29 mouse cellular contexts compared by ENCODE assay signal in the genomic region with DNA sequence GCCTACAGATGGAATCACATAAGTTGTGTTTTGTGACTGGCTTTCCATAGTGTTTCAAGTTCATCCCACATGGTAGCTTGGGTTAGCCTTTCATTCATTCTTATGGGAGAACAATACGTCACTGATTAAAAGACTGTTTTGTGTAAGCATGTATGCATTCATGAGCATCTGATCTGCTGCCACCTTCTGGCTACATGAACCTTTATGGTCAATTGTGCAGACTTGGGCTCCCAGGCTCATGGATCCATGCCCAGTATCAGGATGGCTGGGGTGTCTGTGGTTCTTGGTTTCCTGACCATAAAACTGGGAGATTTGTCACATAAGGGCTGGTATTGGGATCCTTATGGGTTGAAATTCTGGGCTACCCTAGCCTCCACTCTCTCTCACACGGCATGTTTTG.
DNase-seq lines count a peak whose midpoint lies in the region; ATAC-seq and TF ChIP-seq lines count a peak whose summit lies in the region.
"Had no signal": no experiment of that assay in that cellular context is flagged by ENCODE, and none has a peak within 500 bp of the region (broad histone marks: within the 10 kb centered on the region; RNA-seq: fewer than 3 reads in every experiment).

No protein-coding gene starts in this region.

- no peaks in the 10 kb centered on the region for H3K36me3 ChIP-seq in forebrain, postnatal 0 days (ENCODE audit: insufficient read depth)
- no peaks in the 10 kb centered on the region for H3K36me3 ChIP-seq in forebrain, embryonic 15.5 days
- H3K36me3 ChIP-seq in kidney, postnatal 0 days (ENCODE audit: insufficient read depth, low read length), result no peaks in the 10 kb centered on the region
- H3K36me3 ChIP-seq in kidney, embryonic 15.5 days, result no peaks in the 10 kb centered on the region
- no peaks in the 10 kb centered on the region for H3K36me3 ChIP-seq in midbrain, postnatal 0 days (ENCODE audit: insufficient read depth, low read length)
- no peaks in the 10 kb centered on the region for H3K36me3 ChIP-seq in midbrain, embryonic 16.5 days (ENCODE audit: control insufficient read depth, insufficient read depth, low read length)
- no peaks in the 10 kb centered on the region for H3K36me3 ChIP-seq in stomach, postnatal 0 days (ENCODE audit: control insufficient read depth, insufficient read depth, low read length)
- H3K36me3 ChIP-seq: embryonic facial prominence, embryonic 15.5 days; lung, embryonic 15.5 days; midbrain, embryonic 12.5 days; neural tube, embryonic 15.5 days had no signal

- H3K27ac ChIP-seq in forebrain, postnatal 0 days (ENCODE audit: low read depth, low read length), result no peak overlapping the region
- H3K27ac ChIP-seq in forebrain, embryonic 15.5 days (replicated peaks), result no peak overlapping the region
- no peak overlapping the region for H3K27ac ChIP-seq in kidney, postnatal 0 days
- H3K27ac ChIP-seq in kidney, embryonic 15.5 days, result no peak overlapping the region
- H3K27ac ChIP-seq in midbrain, postnatal 0 days (ENCODE audit: low read depth, low read length), result no peak overlapping the region
- H3K27ac ChIP-seq in midbrain, embryonic 16.5 days (ENCODE audit: low read length), result no peak overlapping the region
- H3K27ac ChIP-seq in stomach, postnatal 0 days (replicated peaks), result no peak overlapping the region
- H3K27ac ChIP-seq: embryonic facial prominence, embryonic 10.5 days; embryonic facial prominence, embryonic 15.5 days; forebrain, embryonic 12.5 days; liver, embryonic 14.5 days; lung, embryonic 15.5 days; midbrain, embryonic 12.5 days; neural tube, embryonic 15.5 days had no signal

- no peak overlapping the region for H3K4me2 ChIP-seq in forebrain, postnatal 0 days (ENCODE audit: low read depth)
- H3K4me2 ChIP-seq in forebrain, embryonic 15.5 days (replicated peaks), result no peak overlapping the region
- no peak overlapping the region for H3K4me2 ChIP-seq in kidney, postnatal 0 days (ENCODE audit: low read length)
- H3K4me2 ChIP-seq in kidney, embryonic 15.5 days, result no peak overlapping the region
- H3K4me2 ChIP-seq in midbrain, postnatal 0 days (ENCODE audit: low read depth, low read length, poor library complexity, severe bottlenecking), result no peak overlapping the region
- H3K4me2 ChIP-seq in midbrain, embryonic 16.5 days (ENCODE audit: low read length), result no peak overlapping the region
- no peak overlapping the region for H3K4me2 ChIP-seq in stomach, postnatal 0 days (replicated peaks; ENCODE audit: low read depth)
- H3K4me2 ChIP-seq: embryonic facial prominence, embryonic 15.5 days; forebrain, embryonic 12.5 days; heart, embryonic 11.5 days; lung, embryonic 15.5 days; midbrain, embryonic 12.5 days; neural tube, embryonic 15.5 days had no signal

- ATAC-seq in forebrain, postnatal 0 days, result no peak
- no peak for ATAC-seq in forebrain, embryonic 15.5 days (replicated peaks)
- ATAC-seq in kidney, postnatal 0 days (replicated peaks; ENCODE audit: low FRiP score, low read depth), result no peak
- no peak for ATAC-seq in kidney, embryonic 15.5 days (replicated peaks; ENCODE audit: low FRiP score)
- no peak for ATAC-seq in midbrain, postnatal 0 days (ENCODE audit: low FRiP score)
- ATAC-seq in midbrain, embryonic 16.5 days, result no peak
- no peak for ATAC-seq in stomach, postnatal 0 days (ENCODE audit: low FRiP score, low TSS enrichment)
- ATAC-seq: CD4-positive, CD25-positive, alpha-beta regulatory T cell, adult 4 months; hindbrain, embryonic 16.5 days had no signal

- no peaks in the 10 kb centered on the region for H3K9me3 ChIP-seq in forebrain, postnatal 0 days (ENCODE audit: low read length)
- no peaks in the 10 kb centered on the region for H3K9me3 ChIP-seq in forebrain, embryonic 15.5 days
- no peaks in the 10 kb centered on the region for H3K9me3 ChIP-seq in kidney, postnatal 0 days (replicated peaks; ENCODE audit: low read length)
- no peaks in the 10 kb centered on the region; the same call in 1 of the 2 replicates for H3K9me3 ChIP-seq in kidney, embryonic 15.5 days (replicated peaks)
- no peaks in the 10 kb centered on the region for H3K9me3 ChIP-seq in midbrain, postnatal 0 days (ENCODE audit: low read length)
- no peaks in the 10 kb centered on the region for H3K9me3 ChIP-seq in midbrain, embryonic 16.5 days (replicated peaks; ENCODE audit: control insufficient read depth, low read length, poor library complexity, severe bottlenecking)
- no peaks in the 10 kb centered on the region for H3K9me3 ChIP-seq in stomach, postnatal 0 days (ENCODE audit: control insufficient read depth, low read length)
- H3K9me3 ChIP-seq: embryonic facial prominence, embryonic 15.5 days; lung, embryonic 15.5 days; midbrain, embryonic 12.5 days; neural tube, embryonic 15.5 days had no signal

- no peaks in the 10 kb centered on the region for H3K27me3 ChIP-seq in forebrain, postnatal 0 days (ENCODE audit: insufficient read depth, low read length)
- H3K27me3 ChIP-seq in forebrain, embryonic 15.5 days, result no peaks in the 10 kb centered on the region
- no peaks in the 10 kb centered on the region for H3K27me3 ChIP-seq in kidney, postnatal 0 days (ENCODE audit: insufficient read depth, low read length)
- H3K27me3 ChIP-seq in kidney, embryonic 15.5 days, result no peaks in the 10 kb centered on the region
- no peaks in the 10 kb centered on the region for H3K27me3 ChIP-seq in midbrain, postnatal 0 days (ENCODE audit: insufficient read depth, low read length)
- H3K27me3 ChIP-seq in midbrain, embryonic 16.5 days (ENCODE audit: control insufficient read depth, insufficient read depth, low read depth, low read length), result no peaks in the 10 kb centered on the region
- no peaks in the 10 kb centered on the region for H3K27me3 ChIP-seq in stomach, postnatal 0 days (ENCODE audit: control insufficient read depth, insufficient read depth, low read length)
- H3K27me3 ChIP-seq: embryonic facial prominence, embryonic 15.5 days; forebrain, embryonic 12.5 days; lung, embryonic 15.5 days; megakaryocyte, embryonic 14.5 days; midbrain, embryonic 12.5 days; neural tube, embryonic 15.5 days had no signal

- H3K4me1 ChIP-seq in forebrain, postnatal 0 days (ENCODE audit: insufficient read depth), result no peaks in the 10 kb centered on the region
- no peaks in the 10 kb centered on the region for H3K4me1 ChIP-seq in forebrain, embryonic 15.5 days
- no peaks in the 10 kb centered on the region for H3K4me1 ChIP-seq in kidney, postnatal 0 days (replicated peaks; ENCODE audit: insufficient read depth, low read length)
- H3K4me1 ChIP-seq in kidney, embryonic 15.5 days, result 0 out of 2 replicates have a peak, but pooled peaks cover 13% of the 10 kb centered on the region
- H3K4me1 ChIP-seq in midbrain, postnatal 0 days (ENCODE audit: insufficient read depth, low read length), result no peaks in the 10 kb centered on the region
- H3K4me1 ChIP-seq in midbrain, embryonic 16.5 days (ENCODE audit: control insufficient read depth, insufficient read depth, low read length), result no peaks in the 10 kb centered on the region
- no peaks in the 10 kb centered on the region for H3K4me1 ChIP-seq in stomach, postnatal 0 days (replicated peaks; ENCODE audit: control insufficient read depth, insufficient read depth)
- H3K4me1 ChIP-seq: embryonic facial prominence, embryonic 10.5 days; forebrain, embryonic 12.5 days; lung, embryonic 15.5 days; megakaryocyte, embryonic 14.5 days; midbrain, embryonic 12.5 days; neural tube, embryonic 15.5 days had no signal

- no peak for TF ChIP-seq EP300 in stomach, postnatal 0 days (optimal IDR thresholded peaks at IDR 0.05)

- peak; percentile 32; the same call in 1 of the 2 replicates for TF ChIP-seq CTCF in forebrain, postnatal 0 days (IDR thresholded peaks at IDR 0.05; ENCODE audit: low read depth)
- peak; percentile 53 for TF ChIP-seq CTCF in kidney, postnatal 0 days (IDR thresholded peaks at IDR 0.05; ENCODE audit: low read depth)
- TF ChIP-seq CTCF in midbrain, postnatal 0 days (IDR thresholded peaks at IDR 0.05), result peak; percentile 51
- peak; percentile 47 for TF ChIP-seq CTCF in stomach, postnatal 0 days (IDR thresholded peaks at IDR 0.05; ENCODE audit: low read depth)

- no peak for DNase-seq in forebrain, postnatal 0 days
- DNase-seq in kidney, postnatal 0 days (ENCODE audit: low spot score), result no peak
- DNase-seq in midbrain, postnatal 0 days (ENCODE audit: low spot score), result peak; percentile 35
- no peak for DNase-seq in stomach, postnatal 0 days (ENCODE audit: low spot score)
- DNase-seq: adrenal gland, postnatal 25 days; cerebellum, adult 8-10 months; gastrocnemius, postnatal 14 days; kidney, adult 11 months; layer of hippocampus, postnatal 36 days; liver; lung, postnatal 4 days; retina, postnatal 1 day; right cerebral cortex, postnatal 14 days; thymus, adult 18-20 months; thymus, postnatal 25 days had no signal

- no peak overlapping the region for H3K9ac ChIP-seq in forebrain, postnatal 0 days
- H3K9ac ChIP-seq in forebrain, embryonic 15.5 days (replicated peaks), result no peak overlapping the region
- no peak overlapping the region for H3K9ac ChIP-seq in kidney, postnatal 0 days (ENCODE audit: low read depth, low read length)
- no peak overlapping the region for H3K9ac ChIP-seq in kidney, embryonic 15.5 days
- H3K9ac ChIP-seq in midbrain, postnatal 0 days (replicated peaks; ENCODE audit: low read length, poor library complexity, severe bottlenecking), result no peak overlapping the region
- no peak overlapping the region for H3K9ac ChIP-seq in midbrain, embryonic 16.5 days (ENCODE audit: low read depth, low read length)
- no peak overlapping the region for H3K9ac ChIP-seq in stomach, postnatal 0 days (ENCODE audit: low read length)
- H3K9ac ChIP-seq: embryonic facial prominence, embryonic 15.5 days; forebrain, embryonic 12.5 days; liver, embryonic 14.5 days; lung, embryonic 15.5 days; midbrain, embryonic 12.5 days; neural tube, embryonic 15.5 days had no signal

- H3K4me3 ChIP-seq in forebrain, postnatal 0 days (ENCODE audit: low read depth, low read length), result no peak overlapping the region
- H3K4me3 ChIP-seq in forebrain, embryonic 15.5 days, result no peak overlapping the region
- H3K4me3 ChIP-seq in kidney, postnatal 0 days (replicated peaks; ENCODE audit: low read depth, low read length), result no peak overlapping the region
- H3K4me3 ChIP-seq in kidney, embryonic 15.5 days (replicated peaks), result no peak overlapping the region
- H3K4me3 ChIP-seq in midbrain, postnatal 0 days (ENCODE audit: low read depth, low read length), result no peak overlapping the region
- no peak overlapping the region for H3K4me3 ChIP-seq in midbrain, embryonic 16.5 days (ENCODE audit: low read depth, low read length)
- no peak overlapping the region for H3K4me3 ChIP-seq in stomach, postnatal 0 days (ENCODE audit: low read depth, low read length)
- H3K4me3 ChIP-seq: embryonic facial prominence, embryonic 10.5 days; embryonic facial prominence, embryonic 15.5 days; forebrain, embryonic 12.5 days; lung, embryonic 15.5 days; megakaryocyte, embryonic 14.5 days; midbrain, embryonic 12.5 days; neural tube, embryonic 15.5 days had no signal

- 90% methylated on average over 2 of the region's 2 CpGs for WGBS in forebrain, postnatal 0 days
- 94% methylated on average over 2 of the region's 2 CpGs for WGBS in forebrain, embryonic 15.5 days
- 90% methylated on average over 2 of the region's 2 CpGs for WGBS in kidney, postnatal 0 days
- WGBS in kidney, embryonic 15.5 days, result 85% methylated on average over 2 of the region's 2 CpGs
- 86% methylated on average over 2 of the region's 2 CpGs for WGBS in midbrain, postnatal 0 days
- WGBS in midbrain, embryonic 16.5 days, result 87% methylated on average over 2 of the region's 2 CpGs
- WGBS in stomach, postnatal 0 days, result 80% methylated on average over 2 of the region's 2 CpGs
